16 mouse cellular contexts compared by ENCODE assay signal in the genomic region with DNA sequence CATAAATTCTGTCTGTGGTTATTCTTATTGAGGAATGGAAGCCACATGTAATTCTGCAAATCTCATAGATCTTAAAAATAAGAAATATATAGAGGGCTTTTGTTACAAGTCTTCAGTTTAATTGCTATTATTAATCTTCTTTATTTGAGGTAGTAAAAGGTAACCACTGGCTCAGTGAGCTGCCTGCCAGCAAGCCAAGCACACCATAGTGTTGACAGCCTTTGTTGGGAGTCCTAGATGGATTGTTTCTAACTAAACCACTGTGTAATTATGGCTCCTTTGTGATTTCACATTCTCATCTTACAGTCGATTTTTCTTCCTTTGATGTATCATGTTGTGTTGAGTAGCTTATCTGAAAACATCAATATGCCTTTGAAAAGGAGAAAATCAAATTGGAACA.
"Had no signal": no experiment of that assay in that cellular context is flagged by ENCODE, and none has a peak within 500 bp of the region (broad histone marks: within the 10 kb centered on the region; RNA-seq: fewer than 3 reads in every experiment).

No protein-coding gene starts in this region.

- H3K9ac ChIP-seq: intestine, embryonic 15.5 days; kidney, embryonic 15.5 days; limb, embryonic 15.5 days; liver, embryonic 12.5 days; lung, embryonic 14.5 days had no signal

- H3K4me1 ChIP-seq: intestine, embryonic 15.5 days; kidney, embryonic 15.5 days; limb, embryonic 15.5 days; liver, embryonic 12.5 days had no signal

- H3K27ac ChIP-seq: intestine, embryonic 15.5 days; kidney, embryonic 15.5 days; limb, embryonic 15.5 days; liver, embryonic 12.5 days had no signal

- H3K4me2 ChIP-seq: intestine, embryonic 15.5 days; kidney, embryonic 15.5 days; limb, embryonic 15.5 days; liver, embryonic 12.5 days; lung, embryonic 14.5 days; midbrain, embryonic 11.5 days had no signal

- H3K9me3 ChIP-seq: intestine, embryonic 15.5 days; kidney, embryonic 15.5 days; limb, embryonic 15.5 days; liver, embryonic 12.5 days had no signal

- H3K36me3 ChIP-seq: intestine, embryonic 15.5 days; kidney, embryonic 15.5 days; limb, embryonic 15.5 days; liver, embryonic 12.5 days had no signal

- H3K27me3 ChIP-seq: intestine, embryonic 15.5 days; kidney, embryonic 15.5 days; limb, embryonic 15.5 days; liver, embryonic 12.5 days had no signal

- DNase-seq: kidney, adult 18-20 months; kidney, postnatal 25 days; layer of hippocampus, postnatal 36 days; lung, embryonic 14.5 days; lung, postnatal 10 days; lung, postnatal 4 days; retina, postnatal 1 day; right cerebral cortex, postnatal 4 days; spleen, adult 18-20 months; thymus, adult 18-20 months; thymus, postnatal 14 days had no signal

- ATAC-seq: intestine, embryonic 15.5 days; liver, embryonic 12.5 days had no signal

- H3K4me3 ChIP-seq: intestine, embryonic 15.5 days; kidney, embryonic 15.5 days; limb, embryonic 15.5 days; liver, embryonic 12.5 days had no signal
